Mouse (Mus musculus): Measurements from ENCODE around the gene Wnk2.
"Not testable (repeated sequence)": the region's sequence is repeated elsewhere in the genome, so short reads cannot be mapped to it uniquely, and the experiment has no call there.

Wnk2 gene

DNA sequence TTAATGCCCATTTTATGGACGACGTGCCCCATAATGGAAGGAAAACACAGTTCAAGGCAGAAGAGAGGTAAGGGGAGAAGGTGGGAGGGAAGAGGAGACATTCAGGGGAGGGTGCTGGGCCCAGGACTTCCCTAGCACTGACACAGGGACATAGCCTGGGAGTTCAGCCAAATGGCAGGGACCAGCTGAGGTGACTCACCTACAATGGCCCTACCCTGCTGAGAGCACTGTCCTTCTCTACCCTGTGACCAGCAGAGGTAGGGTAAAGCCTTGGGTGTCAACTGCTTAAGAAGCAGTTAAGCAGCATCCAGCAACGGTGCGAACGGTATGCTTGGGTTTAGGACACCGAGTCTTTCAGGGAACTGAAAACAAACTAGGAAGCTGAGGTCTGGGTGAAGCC lies 58.9 kb downstream of the Wnk2 start:
- DNase-seq: no peak

DNA sequence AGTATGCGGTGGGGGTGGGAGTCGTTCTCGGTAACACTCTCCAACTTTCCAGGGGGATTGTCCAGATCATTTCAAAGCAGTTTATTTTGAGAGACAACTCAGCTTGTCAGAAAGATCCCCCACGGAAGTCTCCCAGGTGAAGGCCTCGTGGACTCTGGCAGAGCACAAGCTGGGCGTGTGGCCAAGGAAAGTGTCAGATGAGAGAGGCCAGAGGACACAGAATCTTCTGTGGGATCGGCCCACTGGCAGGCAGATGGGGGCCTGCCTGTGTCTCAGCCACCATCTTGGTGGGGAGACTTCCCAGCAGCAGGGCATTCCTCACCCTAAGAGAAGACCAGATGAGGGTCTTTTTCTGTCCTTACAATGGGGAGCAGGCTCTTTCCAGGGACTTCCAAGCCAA lies 60.4 kb downstream of the Wnk2 start:
- no peak for DNase-seq

DNA sequence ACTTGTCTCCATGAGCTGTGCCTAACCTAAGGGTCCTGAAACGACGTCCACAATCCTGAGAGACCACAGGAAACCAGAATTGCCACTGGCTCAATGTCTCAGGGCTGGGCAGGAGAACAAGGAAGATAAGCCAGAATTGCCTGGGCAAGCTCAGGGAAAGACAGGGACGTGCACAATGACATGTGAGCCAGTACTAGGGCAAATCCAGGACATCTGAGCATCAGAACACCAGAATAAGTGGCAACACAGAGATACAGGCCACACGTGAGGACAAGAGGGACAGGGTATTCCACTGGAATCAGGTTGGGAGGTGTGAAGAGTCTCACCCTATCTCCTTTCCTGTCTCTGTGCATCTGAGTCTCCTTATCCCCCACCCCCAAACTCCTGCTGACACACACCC lies 61.4 kb downstream of the Wnk2 start:
- no peak for DNase-seq

DNA sequence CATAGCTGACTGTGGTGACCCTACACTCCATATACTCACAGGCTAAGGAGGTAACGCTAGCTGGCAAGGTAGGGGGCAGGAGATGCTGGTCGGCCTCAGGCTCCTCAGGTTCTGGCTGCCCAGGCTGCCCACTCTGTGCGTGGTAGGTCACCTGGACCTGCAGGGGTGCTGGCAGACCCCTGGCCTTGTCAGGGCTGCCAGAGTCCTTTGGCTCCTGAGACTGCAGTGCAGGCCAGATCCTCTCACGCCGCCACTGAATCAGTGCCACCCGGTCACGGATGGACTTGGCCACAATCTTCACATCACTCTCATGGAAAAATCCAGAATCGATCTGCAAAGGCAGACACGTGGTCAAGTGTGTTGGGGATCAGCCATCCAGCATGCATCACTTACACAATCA lies 62.6 kb downstream of the Wnk2 start:
- DNase-seq: no peak

DNA sequence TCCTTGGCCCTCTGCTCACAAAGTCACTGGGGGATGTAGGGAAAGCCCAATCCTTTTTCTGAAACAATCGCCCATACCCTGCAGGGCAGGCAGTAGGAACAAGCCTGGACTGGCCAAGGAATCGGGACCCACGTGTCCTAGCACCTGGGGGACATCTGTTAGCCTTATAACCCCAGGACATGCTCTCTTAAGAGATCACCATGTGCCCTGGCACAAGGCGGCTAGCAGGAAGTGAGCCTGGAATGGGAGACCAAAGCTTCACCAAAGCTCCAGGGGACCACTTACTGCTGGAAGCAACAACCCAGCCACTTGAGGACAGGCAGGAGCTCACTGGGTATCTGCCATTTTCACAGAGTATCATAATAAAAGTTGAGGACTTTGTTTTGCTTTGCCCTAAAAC lies 63.0 kb downstream of the Wnk2 start:
- DNase-seq: no peak

DNA sequence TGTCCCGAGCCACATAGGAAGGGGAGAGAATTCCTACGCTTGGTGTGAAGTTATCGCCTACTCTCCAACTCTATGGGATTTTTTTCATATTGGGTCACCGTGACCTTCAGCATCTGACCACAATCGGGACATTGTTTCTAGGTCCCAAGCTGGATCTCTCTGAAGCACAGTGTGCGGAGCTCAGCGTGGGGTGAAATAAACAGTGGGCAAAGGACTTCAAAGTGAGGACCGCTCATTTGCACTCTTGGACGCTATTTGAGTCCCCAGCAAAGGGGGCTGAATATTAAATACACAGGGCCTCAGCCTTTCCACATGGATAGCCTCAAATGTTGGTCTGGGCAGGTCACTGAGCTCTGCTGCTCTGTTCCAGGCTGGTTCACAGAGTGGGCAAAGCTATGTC lies 63.9 kb downstream of the Wnk2 start:
- DNase-seq: no peak

DNA sequence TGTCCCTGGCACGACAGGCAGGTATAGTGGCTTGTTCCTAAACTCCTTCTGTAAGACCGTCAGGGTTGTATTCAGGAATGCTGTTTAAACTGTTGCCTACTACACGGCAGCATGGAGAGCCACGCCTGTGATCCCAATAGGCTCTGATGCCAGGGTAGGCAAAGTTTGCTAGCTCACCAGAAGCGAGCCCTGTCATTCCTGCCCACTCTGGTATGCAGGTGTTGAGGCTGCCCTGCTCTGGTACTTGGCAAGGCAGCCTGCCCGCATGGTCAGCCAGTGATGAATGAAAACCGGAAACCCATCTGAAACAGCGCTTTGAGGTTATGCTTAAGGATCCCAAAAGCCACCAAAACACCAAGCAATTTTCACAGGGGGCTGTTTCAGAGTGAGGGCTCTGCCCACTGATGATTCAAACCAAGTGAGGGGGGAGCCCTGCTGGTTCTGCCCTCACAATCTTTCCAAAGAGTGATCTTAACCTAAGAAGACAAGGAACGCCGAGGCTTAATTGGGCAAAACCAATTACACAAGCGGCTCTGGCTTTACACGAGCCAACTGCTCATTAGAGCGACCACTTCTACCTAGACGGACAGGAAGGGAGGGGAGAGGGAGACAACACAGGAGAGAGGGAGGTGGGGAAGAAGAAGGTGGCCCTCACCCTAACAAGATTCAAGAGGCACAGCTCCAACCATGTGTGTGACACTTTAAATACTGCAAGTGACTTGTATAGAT lies 65.5 kb downstream of the Wnk2 start:
- no peak for DNase-seq

DNA sequence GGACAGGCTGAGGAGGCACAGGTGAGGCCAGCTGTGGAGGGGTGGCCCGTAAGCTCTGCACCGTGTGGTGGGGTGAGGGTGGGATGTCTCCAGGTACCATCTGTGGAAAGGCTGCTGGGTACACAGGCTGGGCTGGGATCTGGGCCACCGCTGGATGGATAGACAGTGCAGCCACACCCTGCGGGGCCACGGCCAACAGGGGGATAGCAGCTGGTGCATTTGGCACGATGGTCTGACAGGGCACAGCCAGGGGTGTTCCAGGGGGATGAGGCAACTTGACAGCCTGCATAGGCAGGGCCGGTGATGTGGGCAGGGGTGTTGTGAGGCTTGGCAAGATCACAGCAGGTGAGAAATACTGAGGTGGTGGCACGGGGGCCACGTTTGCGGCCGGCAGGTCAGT lies 71.6 kb downstream of the Wnk2 start:
- DNase-seq: no peak

DNA sequence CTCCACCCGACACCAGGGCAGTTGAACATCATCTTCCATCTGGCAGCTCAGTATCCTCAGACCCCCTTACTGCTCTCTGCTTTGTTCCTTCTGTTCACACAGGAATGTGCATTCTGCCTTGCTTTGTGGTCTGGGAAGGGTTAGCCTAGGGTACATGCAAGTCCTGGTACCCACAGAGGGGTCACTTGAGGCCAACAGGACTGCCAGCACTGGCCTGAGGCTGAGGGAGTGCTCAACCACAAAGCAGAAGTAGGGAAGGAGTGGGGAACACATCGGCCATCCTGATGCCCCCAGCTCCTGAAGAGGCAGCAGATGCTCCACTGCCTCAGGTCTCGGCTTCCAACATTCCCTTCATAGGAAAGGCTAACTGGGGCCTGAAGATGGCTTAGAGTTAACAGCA lies 72.4 kb downstream of the Wnk2 start:
- DNase-seq: no peak

DNA sequence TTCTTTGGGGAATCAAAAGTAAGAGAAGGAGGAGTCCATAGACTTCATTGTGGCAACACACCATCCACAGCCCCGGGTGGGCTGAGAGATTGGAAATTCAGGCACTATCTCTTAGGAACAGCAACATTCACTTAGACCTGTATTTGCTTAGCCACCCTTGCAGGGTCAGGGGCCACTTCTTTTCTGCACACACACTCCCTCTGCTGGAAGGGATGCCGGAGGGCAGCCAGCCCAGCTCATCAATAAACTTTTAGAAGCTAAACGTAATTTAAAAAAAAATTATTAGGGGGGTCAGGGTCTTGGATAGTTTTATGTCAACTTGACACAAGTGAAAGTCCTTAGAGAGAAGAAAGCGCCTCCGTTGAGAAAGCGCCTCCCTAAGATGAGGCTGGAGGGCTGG lies 74.5 kb downstream of the Wnk2 start:
- DNase-seq: no peak

DNA sequence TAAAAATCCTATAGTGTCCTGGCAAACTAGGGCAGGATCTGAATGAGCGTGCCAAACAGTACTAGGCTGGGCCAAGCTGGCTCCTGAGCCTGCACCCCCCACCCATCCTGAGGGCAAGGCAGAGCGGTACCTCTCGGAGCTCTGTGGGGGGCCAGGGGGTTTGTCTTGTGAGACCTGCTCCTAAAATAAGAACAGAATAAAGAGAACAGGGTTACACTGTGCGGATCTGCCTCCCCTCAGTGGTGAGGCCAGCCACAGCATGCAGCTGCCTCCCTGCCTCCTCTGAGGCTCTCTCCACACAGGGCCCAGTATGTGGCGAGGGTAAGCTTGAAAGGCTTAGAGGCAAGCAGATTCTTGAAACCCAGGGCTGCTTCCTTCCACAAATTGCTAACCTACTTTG lies 76.0 kb downstream of the Wnk2 start:
- DNase-seq: peak; percentile 60

DNA sequence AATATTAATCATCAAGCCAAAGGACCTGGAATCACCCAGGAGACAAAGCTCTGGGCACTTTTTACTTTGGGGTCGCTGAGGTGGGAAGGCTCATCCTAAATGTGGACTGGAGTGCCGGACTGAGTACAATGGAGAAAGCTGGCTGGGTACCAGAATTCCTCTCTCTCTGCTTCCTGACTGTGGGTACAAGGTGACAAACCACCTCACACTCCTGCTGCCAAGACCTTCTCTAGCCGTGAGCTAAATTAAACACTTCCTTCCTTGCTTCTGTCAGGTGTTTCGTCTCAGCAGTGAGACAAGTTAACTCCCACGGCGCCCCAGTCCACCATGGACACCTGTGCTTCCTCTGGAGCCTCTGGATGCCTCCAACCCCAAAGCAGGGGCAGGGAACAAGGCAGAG lies 77.8 kb downstream of the Wnk2 start:
- no peak for DNase-seq

DNA sequence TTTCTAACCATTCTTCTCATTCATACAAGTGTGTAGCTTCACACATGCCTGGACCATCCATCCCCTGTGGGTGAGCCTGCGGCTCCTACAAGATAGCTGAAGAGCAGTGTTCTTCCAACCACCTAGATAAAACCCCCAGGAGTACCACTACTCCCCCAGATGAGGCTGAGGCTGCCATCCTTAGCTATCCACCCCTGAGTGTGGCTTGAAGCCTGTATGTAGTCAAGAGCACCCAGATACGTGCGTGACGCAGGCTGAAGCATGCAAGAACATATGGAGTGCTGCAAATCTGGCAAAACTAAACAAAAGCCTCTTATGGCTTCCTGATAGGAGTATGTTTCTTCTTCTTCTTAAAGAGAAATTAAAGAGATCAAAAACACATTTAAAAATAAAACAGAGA lies 78.4 kb downstream of the Wnk2 start:
- no peak for DNase-seq

DNA sequence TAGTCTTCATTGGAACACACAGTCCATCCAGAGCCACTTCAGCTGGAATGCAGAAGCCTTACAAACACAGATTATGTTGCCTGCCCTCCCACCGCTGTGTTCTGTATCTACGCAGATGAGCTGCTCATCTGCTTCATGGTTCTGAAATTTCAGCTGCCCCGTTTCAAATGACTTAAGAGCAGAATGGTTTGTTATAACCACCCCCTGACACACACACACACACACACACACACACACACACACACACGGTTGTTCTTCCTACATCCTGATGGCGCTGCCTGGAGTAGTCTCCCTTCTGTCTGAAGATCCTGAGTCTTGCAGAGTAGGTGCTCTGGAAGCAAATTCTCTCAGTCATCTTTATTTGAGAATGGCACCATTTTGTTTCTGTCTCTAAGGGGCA lies 83.6 kb downstream of the Wnk2 start:
- DNase-seq: no peak

DNA sequence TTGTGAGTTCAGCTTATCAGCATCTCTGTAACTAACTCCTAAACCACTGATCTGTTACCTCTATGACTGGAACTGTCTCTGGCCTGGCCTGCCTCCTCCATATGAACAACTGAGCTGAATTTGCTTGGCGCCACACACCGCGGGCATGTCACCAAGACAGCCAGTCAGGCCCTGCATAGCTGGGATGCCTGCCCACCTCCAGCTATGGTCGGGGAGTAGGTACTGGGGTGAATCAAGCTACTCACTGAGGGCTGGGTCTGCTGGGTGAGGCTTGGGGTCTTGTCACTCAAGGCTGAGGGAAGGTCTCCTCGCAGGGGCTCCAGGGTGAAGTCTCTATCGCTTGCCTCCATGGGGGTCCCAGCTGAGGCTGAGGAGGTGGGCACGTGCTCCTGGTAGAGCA lies 87.4 kb downstream of the Wnk2 start:
- DNase-seq: no peak

DNA sequence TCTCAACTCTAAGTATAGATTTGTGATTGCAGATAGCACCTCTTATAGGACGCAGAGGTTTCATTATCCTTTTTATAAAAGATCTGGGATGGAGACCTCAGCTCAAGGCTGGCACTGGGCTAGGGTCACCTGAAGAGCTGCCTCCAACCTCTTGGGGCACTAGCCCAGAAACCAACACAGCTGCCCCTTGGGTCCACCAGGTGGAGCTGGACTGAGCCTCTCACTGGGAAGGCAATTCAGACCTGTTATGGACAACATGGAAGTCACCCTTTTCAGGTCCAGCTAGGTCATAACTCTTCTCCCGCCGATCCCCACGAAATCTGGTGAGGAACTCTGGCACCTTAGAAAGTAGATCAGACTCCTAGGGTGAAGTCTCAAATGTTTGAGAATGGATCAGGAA lies 89.3 kb downstream of the Wnk2 start:
- DNase-seq: no peak

DNA sequence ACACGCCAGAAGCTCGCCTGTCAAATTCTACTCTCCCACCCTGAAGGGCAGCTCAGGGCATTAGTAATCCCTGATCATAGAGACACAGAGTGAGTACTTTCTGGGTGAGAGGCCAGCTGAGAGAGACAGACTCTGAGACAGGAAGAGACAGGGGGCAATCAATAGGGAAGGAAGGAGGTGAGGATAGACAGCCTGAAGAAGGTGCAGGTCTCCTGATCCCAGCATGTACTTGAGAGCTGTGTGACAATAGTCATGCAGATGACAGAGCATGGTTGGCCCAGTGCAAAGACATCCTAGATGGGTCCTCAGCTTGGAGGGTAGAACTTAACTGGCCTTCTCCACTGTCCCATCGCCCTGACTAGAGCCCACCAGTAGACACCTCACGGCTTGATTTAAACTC lies 91.5 kb downstream of the Wnk2 start:
- DNase-seq: no peak

DNA sequence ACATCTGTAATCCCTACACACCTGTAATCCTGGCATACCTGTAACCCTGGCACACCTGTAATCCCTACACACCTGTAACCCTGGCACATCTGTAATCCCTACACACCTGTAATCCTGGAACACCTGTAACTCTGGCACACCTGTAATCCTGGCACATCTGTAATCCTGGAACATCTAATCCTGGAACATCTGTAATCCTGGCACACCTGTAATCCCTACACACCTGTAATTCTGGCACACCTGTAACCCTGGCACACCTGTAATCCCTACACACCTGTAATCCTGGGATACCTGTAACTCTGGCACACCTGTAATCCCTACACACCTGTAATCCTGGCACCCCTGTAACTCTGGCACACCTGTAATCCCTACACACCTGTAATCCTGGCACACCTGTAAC lies 93.1 kb downstream of the Wnk2 start:
- DNase-seq: not testable (repeated sequence)

DNA sequence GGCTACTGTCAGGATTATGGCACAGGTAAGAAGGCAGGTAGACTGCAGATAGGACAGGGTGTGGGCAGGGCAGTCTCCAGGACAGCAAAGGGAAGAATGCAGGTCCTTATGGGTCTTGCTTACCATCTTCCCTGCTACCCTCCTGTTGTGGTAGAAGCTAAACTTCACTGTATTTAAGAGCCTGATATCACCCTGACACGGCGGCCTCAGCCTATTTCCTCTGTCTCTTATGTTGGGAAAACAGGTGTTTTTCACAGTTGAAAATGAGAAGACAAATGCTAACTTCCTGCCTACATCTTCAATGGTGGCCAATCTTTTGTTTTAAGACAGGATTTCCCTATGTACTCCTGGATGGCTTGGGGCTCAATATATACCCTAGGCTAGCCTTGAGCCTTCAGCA lies 94.5 kb downstream of the Wnk2 start:
- DNase-seq: peak; percentile 50

DNA sequence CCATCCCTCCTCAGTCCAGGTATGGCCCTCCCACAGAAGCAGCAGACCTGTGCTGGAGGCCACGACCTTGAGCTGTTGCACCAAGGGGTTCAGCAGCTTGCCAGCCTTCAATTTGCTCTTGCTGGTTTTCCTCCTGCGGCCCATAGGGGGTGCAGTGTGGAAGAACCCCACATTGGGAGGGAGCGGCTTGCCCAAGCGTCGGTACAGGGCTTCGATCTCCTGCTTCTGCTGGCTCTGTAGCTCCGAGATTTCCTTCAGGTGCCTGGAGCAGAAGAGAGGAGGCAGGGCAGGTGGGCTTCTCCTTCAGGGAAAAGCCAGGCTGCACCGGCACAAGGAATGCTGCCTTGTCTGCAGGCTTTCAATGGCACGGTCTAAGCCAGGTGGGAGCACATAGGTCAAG lies 95.3 kb downstream of the Wnk2 start:
- peak; percentile 75 for DNase-seq

DNA sequence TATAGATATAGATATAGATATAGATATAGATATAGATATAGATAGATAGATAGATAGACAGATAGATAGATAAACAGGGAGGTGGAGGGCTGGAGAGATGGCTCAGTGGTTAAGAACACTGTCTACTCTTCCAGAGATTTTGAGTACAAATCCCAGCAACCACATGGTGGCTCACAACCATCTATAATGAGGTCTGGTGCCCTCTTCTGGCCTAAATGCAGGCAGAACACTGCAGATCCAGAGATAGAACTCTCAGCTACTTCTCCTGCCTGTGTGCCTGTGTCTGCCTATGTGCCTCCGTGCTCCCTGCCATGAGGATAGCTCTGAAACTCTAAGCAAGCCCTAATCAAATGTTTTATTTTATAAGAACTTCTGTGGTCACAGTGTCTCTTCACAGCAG lies 100.4 kb downstream of the Wnk2 start:
- peak; percentile 56 for DNase-seq

DNA sequence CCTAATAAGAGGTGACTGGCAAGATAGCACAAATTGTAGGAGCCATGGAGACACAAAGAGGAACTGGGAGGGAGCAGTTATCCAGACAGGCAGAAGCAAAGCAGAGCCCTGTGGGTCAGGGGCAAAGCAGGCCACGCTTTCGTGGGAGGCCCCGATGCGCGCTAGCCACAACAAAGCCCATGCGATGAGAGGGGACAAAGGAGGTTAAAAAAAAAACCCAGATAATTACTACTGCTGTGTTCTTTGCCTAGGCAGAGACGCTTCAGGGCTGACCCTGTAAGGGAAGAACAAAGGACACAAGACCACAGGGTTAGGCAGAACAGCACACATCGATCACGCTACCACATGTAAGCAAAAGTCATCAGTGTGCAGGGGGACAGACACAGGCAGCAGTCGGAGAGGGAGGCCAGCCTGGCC lies 103.7 kb downstream of the Wnk2 start:
- DNase-seq: no peak

DNA sequence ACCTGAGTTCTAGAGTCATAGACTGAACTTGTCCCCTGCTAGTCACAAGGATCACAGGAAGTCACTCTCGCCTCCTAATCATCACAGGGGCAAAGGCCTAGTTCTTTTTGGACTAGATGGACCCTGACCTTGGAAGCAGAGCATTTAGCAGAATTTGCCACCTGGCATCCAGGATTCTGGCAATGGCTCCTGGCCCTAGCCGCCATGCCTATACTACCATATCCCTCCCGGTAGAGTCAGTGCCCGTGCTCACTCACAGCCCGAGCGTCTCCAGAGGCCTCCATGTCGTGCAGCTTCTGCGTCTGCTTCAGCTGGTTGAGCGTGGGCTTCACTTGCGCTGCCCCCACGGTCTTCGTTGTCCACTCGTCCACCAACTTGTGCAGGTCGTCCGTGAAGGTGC lies 105.4 kb downstream of the Wnk2 start:
- no peak for DNase-seq

DNA sequence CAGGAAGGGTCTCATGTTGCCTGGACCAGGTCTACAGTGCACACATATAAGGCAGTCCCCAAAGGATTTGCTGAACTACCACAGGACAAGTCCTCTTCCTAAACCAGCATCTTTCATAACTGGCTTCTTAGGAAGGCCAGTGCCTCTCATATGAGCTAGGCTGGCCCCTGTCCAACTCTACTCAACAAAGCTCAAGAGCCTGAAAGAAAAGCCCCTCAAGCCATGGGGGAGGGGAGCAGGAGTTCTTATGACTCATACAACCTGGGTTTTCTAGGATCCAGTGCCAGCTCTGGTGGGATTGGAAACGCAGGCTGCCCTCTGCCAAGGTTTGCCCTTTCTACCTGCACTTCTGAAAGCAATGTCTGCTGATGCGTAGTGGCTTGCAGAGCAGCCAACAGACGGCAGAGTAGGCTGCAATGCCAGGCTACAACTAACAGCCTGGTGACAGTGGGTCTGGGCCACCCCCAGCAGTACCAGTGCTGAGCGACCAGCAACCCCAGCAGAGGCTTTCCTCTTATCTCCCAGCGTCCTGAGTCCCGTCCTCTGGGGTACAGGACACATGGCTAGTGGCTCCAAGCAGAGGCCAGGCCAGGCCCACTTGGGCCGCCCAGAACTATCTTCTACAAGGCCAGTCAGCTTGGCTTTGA lies 110.8 kb downstream of the Wnk2 start:
- DNase-seq: no peak

DNA sequence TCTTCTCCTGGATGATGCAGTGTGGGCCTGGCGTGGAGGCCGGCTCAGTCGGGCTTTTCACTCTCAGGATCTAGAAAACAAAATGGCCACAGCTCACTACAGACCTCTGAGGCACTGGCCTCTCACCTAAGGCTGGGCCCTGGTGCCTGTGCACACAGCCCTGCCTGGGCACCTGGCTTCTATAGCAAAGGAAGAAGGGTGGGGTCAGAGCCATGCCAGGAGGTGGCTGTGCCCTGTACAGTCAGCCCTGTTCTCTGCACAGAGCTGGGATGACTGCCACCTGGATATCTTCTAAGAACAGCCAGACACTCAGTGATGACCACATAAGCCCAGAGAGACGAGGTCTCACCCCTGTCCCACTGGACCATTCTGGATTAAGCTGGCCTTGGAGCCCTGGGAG lies 111.4 kb downstream of the Wnk2 start:
- no peak for DNase-seq
